Mouse (Mus musculus) urinary bladder, adult 2 months (tissue): ENCODE data around the gene Aifm3. TPM values are rescaled to one million over a fixed set of nuclear protein-coding genes. Genes with fewer than 3 reads are reported as not detected.
"Not testable (repeated sequence)": the region's sequence is repeated elsewhere in the genome, so short reads cannot be mapped to it uniquely, and the experiment has no call there.

Experiments
- DNase-seq: peaks from one replicate; pipeline ENCODE4 v3.0.0; 2022; ENCODE audit warnings: low spot score
- polyA plus RNA-seq: library from polyadenylated mRNA; depleted of rRNA; stranded (reverse); fragments of >200 nt; gene quantifications from 2 replicates; pipeline ENCODE4 v1.2.3, GENCODE M21; 2012; rRNA removed

Aifm3 gene
- polyA plus RNA-seq, 1 experiment: 0.76 TPM

- no peak for DNase-seq
These were observed 64.7 kb downstream of the Aifm3 start for GRCm38 (mm10) chr16:17553910-17554685.

DNA sequence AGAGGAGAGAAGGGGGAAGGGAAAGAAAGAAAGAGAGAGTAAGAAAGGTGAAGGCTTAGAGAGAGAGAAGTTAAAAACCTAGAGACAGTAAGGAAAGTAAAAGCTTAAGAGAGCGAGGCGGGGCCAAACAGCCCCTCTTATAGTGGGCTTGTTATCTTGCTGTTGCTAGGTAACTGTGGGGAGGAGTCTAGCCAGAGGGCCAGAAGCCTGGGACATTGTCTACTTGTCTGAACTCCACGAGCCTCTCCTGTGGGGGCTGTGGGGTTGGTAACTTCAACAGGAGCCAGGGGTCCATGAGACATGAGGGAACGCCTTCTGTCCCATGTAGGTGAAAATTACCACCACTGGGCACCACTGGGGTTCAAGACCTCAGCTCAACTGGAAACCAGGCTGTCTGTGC lies 65.3 kb downstream of the Aifm3 start:
- not testable (repeated sequence) for DNase-seq

GRCm38 (mm10) chr16:17556180-17556579 lies 66.8 kb downstream of the Aifm3 start:
- no peak for DNase-seq

- DNase-seq: no peak
These were observed 67.5 kb downstream of the Aifm3 start for GRCm38 (mm10) chr16:17556907-17557306.

Other genes with a start within 250 kb of the Aifm3 start
- gene Tmem191c, start 213.5 kb upstream of the Aifm3 start, polyA plus RNA-seq: 30.4 and 31.6 TPM in 2 replicates
- gene Serpind1, start 158.2 kb upstream of the Aifm3 start, polyA plus RNA-seq: 0.19 and 0.24 TPM in 2 replicates
- 8.4 and 14.1 TPM in 2 replicates for gene Snap29, start 83.6 kb upstream of the Aifm3 start, polyA plus RNA-seq
- gene Pi4ka, start 83.3 kb upstream of the Aifm3 start, polyA plus RNA-seq: 70.4 and 75.5 TPM in 2 replicates
- gene Crkl, start 37.6 kb upstream of the Aifm3 start, polyA plus RNA-seq: 19.2 and 19.3 TPM in 2 replicates
- 105 and 123 TPM in 2 replicates for gene Lztr1, start 19.1 kb downstream of the Aifm3 start, polyA plus RNA-seq
- gene Thap7, start 41.5 kb downstream of the Aifm3 start, polyA plus RNA-seq: 52.6 and 59.0 TPM in 2 replicates
- 0.22 and 0.23 TPM in 2 replicates for gene Lrrc74b, start 71.6 kb downstream of the Aifm3 start, polyA plus RNA-seq
- 4.4 and 5.5 TPM in 2 replicates for gene P2rx6, start 72.3 kb downstream of the Aifm3 start, polyA plus RNA-seq
- gene Slc7a4, start 93.6 kb downstream of the Aifm3 start, polyA plus RNA-seq: 12.4 and 17.0 TPM in 2 replicates
- 33.1 and 36.3 TPM in 2 replicates for gene Smpd4, start 129.7 kb downstream of the Aifm3 start, polyA plus RNA-seq
- 1.5 and 2.7 TPM in 2 replicates for gene Ccdc74a, start 156.9 kb downstream of the Aifm3 start, polyA plus RNA-seq
- 36.5 and 56.4 TPM in 2 replicates for gene Med15, start 243.3 kb downstream of the Aifm3 start, polyA plus RNA-seq